Mouse (Mus musculus) MEL (cell line): ENCODE results near the gene Ndel1. TPM values are rescaled to one million over a fixed set of nuclear protein-coding genes. Genes with fewer than 3 reads are reported as not detected.
"Not testable (repeated sequence)": the region's sequence is repeated elsewhere in the genome, so short reads cannot be mapped to it uniquely, and the experiment has no call there.

Experiments
- DNase-seq: peaks from one replicate; pipeline ENCODE4 v3.0.0; 2011; ENCODE audit warnings: low read depth, low spot score
- H3K27ac ChIP-seq: 2 replicates; pipeline ENCODE4 v1.5.1; 2012; ENCODE audit warnings: low read depth, mild to moderate bottlenecking, control low read depth, low read length, moderate library complexity; ENCODE audit not compliant: control insufficient read depth
- H3K27me3 ChIP-seq, 2 experiments: fragments of 150-350 bp in 1 of 2; sonication (generic) in 1 of 2; 2 replicates each; pipeline ENCODE4 v1.6.1; 2012; ENCODE audit warnings: low read length in 2 of 2, mild to moderate bottlenecking in 2 of 2, improper control_type of control experiment in 1 of 2, moderate library complexity in 1 of 2; ENCODE audit not compliant: insufficient read depth in 2 of 2, control insufficient read depth in 1 of 2
- H3K36me3 ChIP-seq, 2 experiments: 2 replicates each; pipeline ENCODE4 v1.6.1; 2012 to 2014; ENCODE audit warnings: low read length in 2 of 2, improper control_type of control experiment in 1 of 2, inconsistent platforms in 1 of 2, mild to moderate bottlenecking in 1 of 2; ENCODE audit not compliant: insufficient read depth in 2 of 2, control insufficient read depth in 1 of 2
- H3K4me1 ChIP-seq, 2 experiments: fragments of 150-350 bp in 1 of 2; sonication (generic) in 1 of 2; 2 replicates each; pipeline ENCODE4 v1.6.1; 2012; ENCODE audit warnings: low read length in 2 of 2, improper control_type of control experiment in 1 of 2, mild to moderate bottlenecking in 1 of 2; ENCODE audit not compliant: insufficient read depth in 2 of 2, control insufficient read depth in 1 of 2
- H3K4me3 ChIP-seq, 2 experiments: fragments of 150-350 bp in 1 of 2; sonication (generic) in 1 of 2; 2 replicates each; pipeline ENCODE4 v1.5.1; 2012; ENCODE audit warnings: low read depth in 2 of 2, low read length in 2 of 2, mild to moderate bottlenecking in 2 of 2, moderate library complexity in 2 of 2, control low read depth in 1 of 2, improper control_type of control experiment in 1 of 2; ENCODE audit not compliant: control insufficient read depth in 1 of 2, insufficient read depth in 1 of 2
- H3K79me2 ChIP-seq: 2 replicates; pipeline ENCODE4 v1.6.1; 2012; ENCODE audit warnings: mild to moderate bottlenecking, low read length, moderate library complexity; ENCODE audit not compliant: control insufficient read depth, poor library complexity, insufficient read depth
- H3K9ac ChIP-seq: 2 replicates; pipeline ENCODE4 v1.6.1; 2012; ENCODE audit warnings: low read depth, mild to moderate bottlenecking, control low read depth, low read length, moderate library complexity; ENCODE audit not compliant: control insufficient read depth, poor library complexity, severe bottlenecking
- H3K9me3 ChIP-seq: fragments of 150-350 bp; sonication (generic); replicated peaks from 2 replicates; pipeline ENCODE4 v1.6.1; 2012; ENCODE audit warnings: mild to moderate bottlenecking, low read length, improper control_type of control experiment, moderate library complexity; ENCODE audit not compliant: insufficient read depth
- CHD2 ChIP-seq: IDR thresholded peaks from 2 replicates; pipeline ENCODE4 v1.6.1; 2011; ENCODE audit warnings: low read length, improper control_type of control experiment
- E2F4 ChIP-seq: IDR thresholded peaks from 2 replicates; pipeline ENCODE4 v1.6.1; 2011; ENCODE audit warnings: low read depth, low read length, improper control_type of control experiment, borderline replicate concordance
- EP300 ChIP-seq, 2 experiments: IDR thresholded peaks; 2 replicates each; pipeline ENCODE4 v1.6.1; 2011; ENCODE audit warnings: improper control_type of control experiment in 2 of 2, low read length in 2 of 2, low read depth in 1 of 2, mild to moderate bottlenecking in 1 of 2
- ETS1 ChIP-seq: IDR thresholded peaks from 2 replicates; pipeline ENCODE4 v1.6.1; 2012; ENCODE audit warnings: low read depth, mild to moderate bottlenecking, inconsistent platforms, low read length, improper control_type of control experiment, moderate library complexity
- GATA1 ChIP-seq: IDR thresholded peaks from 2 replicates; pipeline ENCODE4 v1.6.1; 2011; ENCODE audit warnings: low read depth, low read length, improper control_type of control experiment
- HCFC1 ChIP-seq: IDR thresholded peaks from 2 replicates; pipeline ENCODE4 v1.6.1; 2012; ENCODE audit warnings: low read depth, mild to moderate bottlenecking, inconsistent platforms, low read length, improper control_type of control experiment, moderate library complexity
- JUND ChIP-seq: IDR thresholded peaks from 2 replicates; pipeline ENCODE4 v1.6.1; 2011; ENCODE audit warnings: low read depth, mild to moderate bottlenecking, improper control_type of control experiment, low read length
- KAT2A ChIP-seq: conservative IDR thresholded peaks from 2 replicates; pipeline ENCODE4 v1.6.1; 2012; ENCODE audit warnings: low read depth, low read length, improper control_type of control experiment, inconsistent platforms
- MAFK ChIP-seq: IDR thresholded peaks from 2 replicates; pipeline ENCODE4 v1.6.1; 2011; ENCODE audit warnings: low read depth, mild to moderate bottlenecking, low read length, improper control_type of control experiment, borderline replicate concordance
- MAX ChIP-seq: IDR thresholded peaks from 2 replicates; pipeline ENCODE4 v1.6.1; 2011; ENCODE audit warnings: low read length, improper control_type of control experiment
- MEF2A ChIP-seq: IDR thresholded peaks from 2 replicates; pipeline ENCODE4 v1.6.1; 2014; ENCODE audit warnings: low read depth, mild to moderate bottlenecking, inconsistent platforms, low read length, improper control_type of control experiment; ENCODE audit not compliant: poor library complexity, insufficient replicate concordance, severe bottlenecking; ENCODE audit errors: extremely low read depth
- MXI1 ChIP-seq: IDR thresholded peaks from 2 replicates; pipeline ENCODE4 v1.6.1; 2011; ENCODE audit warnings: mild to moderate bottlenecking, low read depth, low read length, improper control_type of control experiment
- MYC ChIP-seq: IDR thresholded peaks from 2 replicates; pipeline ENCODE4 v1.6.1; 2011; ENCODE audit warnings: low read depth, mild to moderate bottlenecking, low read length, improper control_type of control experiment, moderate library complexity
- NELFE ChIP-seq: IDR thresholded peaks from 2 replicates; pipeline ENCODE4 v1.6.1; 2011; ENCODE audit warnings: low read depth, low read length, improper control_type of control experiment
- NRF1 ChIP-seq: IDR thresholded peaks from 2 replicates; pipeline ENCODE4 v1.6.1; 2014; ENCODE audit warnings: low read depth, mild to moderate bottlenecking, inconsistent platforms, low read length, improper control_type of control experiment, moderate library complexity; ENCODE audit not compliant: poor library complexity, insufficient read depth, severe bottlenecking
- POLR2AphosphoS2 ChIP-seq: IDR thresholded peaks from 2 replicates; pipeline ENCODE4 v1.6.1; 2011; ENCODE audit warnings: low read length, improper control_type of control experiment
- POLR2AphosphoS5 ChIP-seq: IDR thresholded peaks from 2 replicates; pipeline ENCODE4 v1.6.1; 2012; ENCODE audit warnings: low read depth, borderline replicate concordance, mild to moderate bottlenecking, inconsistent platforms, low read length, moderate library complexity, mixed read lengths
- RAD21 ChIP-seq: IDR thresholded peaks from 2 replicates; pipeline ENCODE4 v1.6.1; 2011; ENCODE audit warnings: mild to moderate bottlenecking, low read depth, low read length, improper control_type of control experiment
- RCOR1 ChIP-seq: IDR thresholded peaks from 2 replicates; pipeline ENCODE4 v1.6.1; 2012; ENCODE audit warnings: low read depth, mild to moderate bottlenecking, inconsistent platforms, low read length, improper control_type of control experiment
- SIN3A ChIP-seq: IDR thresholded peaks from 2 replicates; pipeline ENCODE4 v1.6.1; 2012; ENCODE audit warnings: low read length, improper control_type of control experiment, inconsistent platforms
- SMC3 ChIP-seq: IDR thresholded peaks from 2 replicates; pipeline ENCODE4 v1.6.1; 2011; ENCODE audit warnings: low read depth, low read length, improper control_type of control experiment
- TAL1 ChIP-seq: IDR thresholded peaks from 2 replicates; pipeline ENCODE4 v1.6.1; 2012; ENCODE audit warnings: mild to moderate bottlenecking, inconsistent platforms, low read length, moderate library complexity, mixed read lengths
- TBP ChIP-seq: IDR thresholded peaks from 2 replicates; pipeline ENCODE4 v1.8.0; 2011; ENCODE audit warnings: low read depth, low read length, improper control_type of control experiment
- TCF12 ChIP-seq: IDR thresholded peaks from 2 replicates; pipeline ENCODE4 v1.6.1; 2014; ENCODE audit warnings: low read depth, mild to moderate bottlenecking, inconsistent platforms, low read length, improper control_type of control experiment, moderate library complexity
- UBTF ChIP-seq: IDR thresholded peaks from 2 replicates; pipeline ENCODE4 v1.6.1; 2012; ENCODE audit warnings: low read depth, mild to moderate bottlenecking, inconsistent platforms, low read length, improper control_type of control experiment, moderate library complexity, borderline replicate concordance; ENCODE audit not compliant: insufficient read depth
- ZKSCAN1 ChIP-seq: IDR thresholded peaks from 2 replicates; pipeline ENCODE4 v1.6.1; 2012; ENCODE audit warnings: low read depth, mild to moderate bottlenecking, inconsistent platforms, low read length, improper control_type of control experiment, moderate library complexity
- ZMIZ1 ChIP-seq: IDR thresholded peaks from 2 replicates; pipeline ENCODE4 v1.6.1; 2012; ENCODE audit warnings: low read depth, mild to moderate bottlenecking, inconsistent platforms, low read length, improper control_type of control experiment, moderate library complexity
- ZNF384 ChIP-seq: IDR thresholded peaks from 2 replicates; pipeline ENCODE4 v1.6.1; 2012; ENCODE audit warnings: low read depth, mild to moderate bottlenecking, inconsistent platforms, low read length, improper control_type of control experiment
- polyA plus RNA-seq, 2 experiments: library from polyadenylated mRNA; stranded (reverse) in 1 of 2; unstranded in 1 of 2; fragments of >175 nt in 1 of 2; fragments of >200 nt in 1 of 2; gene quantifications; 2 replicates each; pipeline versions ENCODE4 v1.2.1 to v1.2.4; 2012; ENCODE audit warnings: low replicate concordance in 2 of 2, low read depth in 1 of 2; ENCODE audit not compliant: insufficient read length in 2 of 2, insufficient read depth in 1 of 2, missing spikeins in 1 of 2
- total RNA-seq: library from RNA; depleted of rRNA; stranded (reverse); fragments of 300-350 nt; gene quantifications from 2 replicates; pipeline ENCODE4 v1.2.3, GENCODE M21; 2012

Gene Ndel1
- total and polyA plus RNA-seq, 3 experiments: 55.0 to 70.7 (median 61.2) TPM

- peak; percentile 78; the same call in 1 of the 2 replicates for TF ChIP-seq MXI1
- TF ChIP-seq, all 39 proteins: peak for 29
Observed at GRCm38 (mm10) chr11:68832793-68833192, 38.9 kb downstream of the Ndel1 start (continued).

- H3K79me2 ChIP-seq, H3K27me3 ChIP-seq, H3K4me3 ChIP-seq, H3K9me3 ChIP-seq, H3K9ac ChIP-seq: not testable (repeated sequence)
- peak; percentile 61 for DNase-seq
- TF ChIP-seq MYC (peak; percentile 17; the same call in 1 of the 2 replicates), TBP (peak; percentile 85), SIN3A (peak; percentile 49), GATA1 (peak; percentile 72), EP300 (IDR thresholded peaks at IDR 0.05; ENCODE audit: low read depth in 1 of 2, low read length in 2 of 2) (peak in 1 of 2 experiments; percentile 45; a peak in 1 of 4 replicates), RAD21 (peak; percentile 20), TAL1 (peak; percentile 11; the same call in 1 of the 2 replicates), ZNF384 (peak; percentile 88), TCF12 (peak; percentile 48; the same call in 1 of the 2 replicates), ETS1 (peak; percentile 31; the same call in 1 of the 2 replicates)
- Histone ChIP-seq H3K27ac (peak overlapping the region; percentile 99), H3K36me3 (peaks cover 44 to 70% of the 10 kb centered on the region in 2 experiments), H3K4me1 (peaks cover 48 to 56% of the 10 kb centered on the region in 2 experiments)
Observed at GRCm38 (mm10) chr11:68831580-68831979, 40.1 kb downstream of the Ndel1 start.

DNA sequence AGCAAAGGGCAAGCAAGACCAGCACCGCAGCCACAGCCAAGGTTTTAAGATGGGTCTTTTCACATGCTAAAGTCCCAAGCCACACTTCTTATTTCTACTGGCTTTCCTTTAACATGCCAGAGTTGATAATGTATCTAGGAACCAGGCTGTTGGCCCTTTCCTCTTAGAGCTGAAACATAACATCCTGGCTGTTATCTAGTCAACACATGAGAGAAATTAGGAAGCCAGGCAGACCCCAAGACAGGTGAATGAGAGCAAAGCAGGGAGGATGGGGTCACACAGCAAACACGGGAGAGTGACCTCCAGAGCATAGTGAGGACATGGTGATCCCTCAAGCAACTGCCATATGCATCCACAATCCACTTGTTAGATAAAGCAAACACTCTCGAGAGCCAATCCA, 44.9 kb downstream of the Ndel1 start:
- Histone ChIP-seq H3K9me3 (no peaks in the 10 kb centered on the region), H3K4me1 (peaks cover 27 to 32% of the 10 kb centered on the region in 2 experiments), H3K27me3 (no peaks in the 10 kb centered on the region), H3K4me3 (no peak overlapping the region), H3K27ac (peak overlapping the region; percentile 49), H3K79me2 (peaks cover 9% of the 10 kb centered on the region; the same call in 1 of the 2 replicates), H3K36me3 (peaks cover 44 to 53% of the 10 kb centered on the region in 2 experiments), H3K9ac (peak overlapping the region; percentile 13; the same call in 1 of the 2 replicates)
- DNase-seq: peak; percentile 62
- TF ChIP-seq UBTF (no peak), ZKSCAN1 (no peak), HCFC1 (peak; percentile 46; the same call in 1 of the 2 replicates), TCF12 (peak; percentile 90), GATA1 (peak; percentile 81), CHD2 (no peak), NRF1 (no peak), ZMIZ1 (no peak), TAL1 (peak; percentile 56), ETS1 (peak; percentile 81), JUND (no peak), KAT2A (no peak), MEF2A (no peak), E2F4 (no peak), MAFK (no peak), SMC3 (no peak), MXI1 (peak; percentile 40; the same call in 1 of the 2 replicates), SIN3A (peak; percentile 60; the same call in 1 of the 2 replicates), RCOR1 (no peak; the same call in 1 of the 2 replicates), RAD21 (no peak), MAX (0 out of 2 replicates have a peak, but pooled peaks have one; percentile 38), NELFE (no peak), POLR2AphosphoS5 (no peak), POLR2AphosphoS2 (no peak)
